Comparison of ENCODE assay signal across 9 mouse cellular contexts in genomic region chr10:14391025-14391639, GRCm38 (mm10).
DNase-seq lines count a peak whose midpoint lies in the region; ATAC-seq and TF ChIP-seq lines count a peak whose summit lies in the region.
"Had no signal": no experiment of that assay in that cellular context is flagged by ENCODE, and none has a peak within 500 bp of the region (broad histone marks: within the 10 kb centered on the region; RNA-seq: fewer than 3 reads in every experiment).

No protein-coding gene starts in this region.

- WGBS in forebrain, embryonic 12.5 days, result 12% methylated on average over 11 of the region's 11 CpGs

- no peaks in the 10 kb centered on the region for H3K27me3 ChIP-seq in forebrain, embryonic 12.5 days

- H3K4me2 ChIP-seq in forebrain, embryonic 12.5 days, result no peak overlapping the region

- H3K9me3 ChIP-seq in ES-E14 (ENCODE audit: control insufficient read depth, insufficient read depth, low read depth, low read length), result no peaks in the 10 kb centered on the region
- H3K9me3 ChIP-seq in forebrain, embryonic 12.5 days, result no peaks in the 10 kb centered on the region

- in situ Hi-C loops in ES-E14 (cut with MboI; ENCODE audit: low sequenced_read_pairs in 2 of 2, unreplicated experiment in 2 of 2), result loop anchor here (25.0 kb wide), 1 partner anchor 829 kb away; the partner anchor contains the start of genes Adat2 (in 2 of the 2) and Pex3 (in 2 of the 2)

- H3K27ac ChIP-seq in ES-E14 (ENCODE audit: insufficient read depth, low read depth, low read length, poor library complexity, severe bottlenecking), result no peak overlapping the region
- H3K27ac ChIP-seq in forebrain, embryonic 12.5 days, result no peak overlapping the region
- H3K27ac ChIP-seq: macrophage had no signal

- no peaks in the 10 kb centered on the region for H3K4me1 ChIP-seq in ES-E14 (ENCODE audit: control insufficient read depth in 2 of 2, insufficient read depth in 2 of 2, low read length in 2 of 2, poor library complexity in 1 of 2)
- H3K4me1 ChIP-seq in forebrain, embryonic 12.5 days, result no peaks in the 10 kb centered on the region

- peak; percentile 93 for ATAC-seq in forebrain, embryonic 12.5 days (ENCODE audit: low FRiP score)
- ATAC-seq in hematopoietic stem cell, adult 5-6 weeks (replicated peaks in 1 of 2; ENCODE audit: insufficient read depth in 1 of 2, low FRiP score in 2 of 2, low TSS enrichment in 1 of 2, low read depth in 1 of 2, poor library complexity in 2 of 2, severe bottlenecking in 2 of 2), result peak; percentile 80 to 86

- H3K9ac ChIP-seq in ES-E14 (ENCODE audit: insufficient read depth, low read depth, low read length, poor library complexity, severe bottlenecking), result no peak overlapping the region
- H3K9ac ChIP-seq in forebrain, embryonic 12.5 days, result no peak overlapping the region

- H3K4me3 ChIP-seq in ES-E14 (ENCODE audit: insufficient read depth in 1 of 2, low read depth in 1 of 2, low read length in 2 of 2, poor library complexity in 1 of 2, severe bottlenecking in 1 of 2), result no peak overlapping the region
- H3K4me3 ChIP-seq in forebrain, embryonic 12.5 days (replicated peaks), result no peak overlapping the region

- no peaks in the 10 kb centered on the region for H3K36me3 ChIP-seq in ES-E14 (ENCODE audit: control insufficient read depth, insufficient read depth, low read length, poor library complexity, severe bottlenecking)
- no peaks in the 10 kb centered on the region for H3K36me3 ChIP-seq in forebrain, embryonic 12.5 days (replicated peaks)

- peak; percentile 51 for DNase-seq in ES-E14 (ENCODE audit: low read depth, low spot score)
- DNase-seq in c-Kit-positive CD71-negative TER-119-negative erythroid progenitor cells, embryonic 14.5 days (ENCODE audit: low read depth), result peak; percentile 59
- peak; percentile 79 to 95 for DNase-seq in layer of hippocampus, adult 18-20 months (ENCODE audit: low spot score in 2 of 2)
- peak; percentile 61 for DNase-seq in lung, postnatal 25 days (ENCODE audit: low spot score)
- DNase-seq in right cerebral cortex, adult 18-20 months, result peak; percentile 84
- DNase-seq in urinary bladder, postnatal 25 days (ENCODE audit: low spot score), result peak; percentile 54

TF ChIP-seq in ES-E14, 5 proteins besides CTCF, POLR2A, EP300 and RAD21:
- TF ChIP-seq ZC3H11A (IDR thresholded peaks at IDR 0.05; ENCODE audit: borderline replicate concordance, low read depth, low read length) (no peak), CHD2 (IDR thresholded peaks at IDR 0.05; ENCODE audit: low read depth, low read length) (no peak), MAFK (IDR thresholded peaks at IDR 0.05; ENCODE audit: insufficient read depth, low read depth, low read length) (no peak), HCFC1 (IDR thresholded peaks at IDR 0.05; ENCODE audit: borderline replicate concordance, insufficient read depth, low read length) (no peak), ZNF384 (IDR thresholded peaks at IDR 0.05; ENCODE audit: low read depth, low read length) (no peak)
